9 mouse cellular contexts compared by ENCODE assay signal in the genomic region with DNA sequence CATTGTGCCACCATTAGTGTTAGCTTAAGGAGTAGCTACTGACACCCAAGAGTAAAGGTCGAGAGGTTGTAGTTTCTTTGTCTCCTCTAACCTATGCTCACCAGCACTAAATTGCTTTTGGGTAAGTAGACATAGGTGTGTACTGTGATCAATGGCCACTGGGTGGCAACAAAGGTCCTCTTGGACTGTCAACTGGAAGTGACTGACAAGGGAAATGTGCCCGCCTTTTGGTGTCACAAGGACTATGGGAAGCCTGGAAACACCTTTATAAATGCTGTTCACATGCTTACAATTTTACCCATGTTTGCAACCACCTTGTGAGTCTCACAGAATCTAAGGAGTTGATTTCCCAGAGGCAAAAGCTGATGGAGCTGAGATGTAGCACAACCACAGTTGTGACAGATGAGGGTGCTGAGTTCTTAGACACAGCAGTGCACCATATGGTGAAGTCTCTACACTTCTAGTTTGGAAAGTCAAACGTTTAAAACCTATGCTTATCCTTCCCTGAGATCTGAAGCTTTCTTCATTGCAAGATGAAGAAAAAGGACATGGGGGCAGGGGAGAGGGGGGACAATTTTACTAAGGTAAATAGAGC.
DNase-seq lines count a peak whose midpoint lies in the region; ATAC-seq and TF ChIP-seq lines count a peak whose summit lies in the region.
"Had no signal": no experiment of that assay in that cellular context is flagged by ENCODE, and none has a peak within 500 bp of the region (broad histone marks: within the 10 kb centered on the region; RNA-seq: fewer than 3 reads in every experiment).

No protein-coding gene starts in this region.

- H3K4me3 ChIP-seq in layer of hippocampus, adult 2 months, result no peak overlapping the region
- H3K4me3 ChIP-seq in hindbrain, embryonic 14.5 days (replicated peaks; ENCODE audit: low read length), result no peak overlapping the region
- H3K4me3 ChIP-seq: embryonic facial prominence, embryonic 13.5 days had no signal

- H3K9ac ChIP-seq in hindbrain, embryonic 14.5 days, result no peak overlapping the region
- H3K9ac ChIP-seq: embryonic facial prominence, embryonic 13.5 days had no signal

- WGBS in hindbrain, embryonic 14.5 days, result 33% methylated on average over 3 of the region's 3 CpGs

- ATAC-seq in hindbrain, embryonic 14.5 days (ENCODE audit: low FRiP score), result no peak; the same call in 1 of the 2 replicates
- no peak for ATAC-seq in inflammation-experienced regulatory T-cells, adult 6 months

- peak; percentile 80 for TF ChIP-seq CTCF in layer of hippocampus, adult 2 months (conservative IDR thresholded peaks at IDR 0.05)

- peak overlapping the region; percentile 70; the same call in 1 of the 2 replicates for H3K27ac ChIP-seq in layer of hippocampus, adult 2 months
- no peak overlapping the region for H3K27ac ChIP-seq in hindbrain, embryonic 14.5 days
- H3K27ac ChIP-seq: embryonic facial prominence, embryonic 13.5 days had no signal

- no peaks in the 10 kb centered on the region for H3K36me3 ChIP-seq in hindbrain, embryonic 14.5 days (replicated peaks; ENCODE audit: control insufficient read depth, insufficient read depth)
- H3K36me3 ChIP-seq: embryonic facial prominence, embryonic 13.5 days had no signal

- H3K4me1 ChIP-seq in hindbrain, embryonic 14.5 days (replicated peaks; ENCODE audit: control insufficient read depth, insufficient read depth, low read length), result peaks cover 14% of the 10 kb centered on the region
- H3K4me1 ChIP-seq: embryonic facial prominence, embryonic 13.5 days had no signal

- no peak overlapping the region for H3K4me2 ChIP-seq in hindbrain, embryonic 14.5 days (replicated peaks)
- H3K4me2 ChIP-seq: embryonic facial prominence, embryonic 13.5 days had no signal

- no peaks in the 10 kb centered on the region for H3K27me3 ChIP-seq in hindbrain, embryonic 14.5 days (ENCODE audit: control insufficient read depth, insufficient read depth, low read length)
- H3K27me3 ChIP-seq: embryonic facial prominence, embryonic 13.5 days had no signal

- DNase-seq in layer of hippocampus, adult 2 months (ENCODE audit: low spot score in 2 of 2), result peak in 1 of 2 experiments; percentile 31
- no peak for DNase-seq in layer of hippocampus, postnatal 36 days
- DNase-seq in ZHBTc4 (ENCODE audit: low read depth, low spot score) (peak; percentile 70), liver (peak; percentile 35)
- DNase-seq in embryo, embryonic 10 days (ENCODE audit: low spot score), result peak; percentile 69
- peak; percentile 64 for DNase-seq in hindbrain, embryonic 14.5 days (ENCODE audit: low spot score)
- DNase-seq in right cerebral cortex, adult 2 months (ENCODE audit: low spot score in 2 of 2), result peak; percentile 39 to 48

- peaks cover 5% of the 10 kb centered on the region; the same call in 1 of the 2 replicates for H3K9me3 ChIP-seq in hindbrain, embryonic 14.5 days (ENCODE audit: control insufficient read depth, low read length)

Comparison
In these comparisons a context has a peak if more than half of its experiments do, and no peak if none do; other contexts are left out.
1. DNase-seq: peak in ZHBTc4 (single experiment), embryo, embryonic 10 days (single experiment), hindbrain, embryonic 14.5 days (single experiment), liver (single experiment) and right cerebral cortex, adult 2 months (2 of 2); none in layer of hippocampus, postnatal 36 days (0 of 2).